Mouse (Mus musculus): ENCODE measurements at regions not wholly inside any gene's neighbourhood (a gene's known extent, or its start where the extent isn't known, plus 50 kb on each side); places are given as distances from the start of the nearest gene placed in this dataset.

GRCm38 (mm10) chr4:105525135-105525534 lies 264.5 kb upstream of the Gm12728 start:
- H3K36me3 ChIP-seq (ENCODE audit: control insufficient read depth, insufficient read depth) = no peaks in the 10 kb centered on the region

GRCm38 (mm10) chr4:105526755-105527154 lies 262.9 kb upstream of the Gm12728 start:
- Histone ChIP-seq H3ac (ENCODE audit: control insufficient read depth, insufficient read length) (no peak overlapping the region), H3K4me2 (ENCODE audit: low read depth) (no peak overlapping the region), H3K79me2 (ENCODE audit: control insufficient read depth, insufficient read depth) (no peaks in the 10 kb centered on the region), H3K4me3 (no peak overlapping the region), H3K36me3 (ENCODE audit: control insufficient read depth, insufficient read depth) (no peaks in the 10 kb centered on the region), H3K27me3 (ENCODE audit: control insufficient read depth, insufficient read depth, insufficient read length) (no peaks in the 10 kb centered on the region)
- TF ChIP-seq USF1 (IDR thresholded peaks at IDR 0.05; ENCODE audit: low read depth) = no peak
- TF ChIP-seq CEBPB (IDR thresholded peaks at IDR 0.05; ENCODE audit: insufficient read depth, poor library complexity, severe bottlenecking) = no peak
- TF ChIP-seq POLR2A (IDR thresholded peaks at IDR 0.05; ENCODE audit: insufficient read length, low read depth) = no peak

More at GRCm38 (mm10) chr4:105525135-105525534, 264.5 kb upstream of the Gm12728 start:
- no peak overlapping the region for H3K4me2 ChIP-seq (ENCODE audit: low read depth)
- H3K79me2 ChIP-seq (ENCODE audit: control insufficient read depth, insufficient read depth) = no peaks in the 10 kb centered on the region
- H3ac ChIP-seq (ENCODE audit: control insufficient read depth, insufficient read length) = no peak overlapping the region
- H3K27me3 ChIP-seq (ENCODE audit: control insufficient read depth, insufficient read depth, insufficient read length) = no peaks in the 10 kb centered on the region
- TF ChIP-seq E2F4 (IDR thresholded peaks at IDR 0.05; ENCODE audit: insufficient read depth) (no peak), CEBPB (IDR thresholded peaks at IDR 0.05; ENCODE audit: insufficient read depth, poor library complexity, severe bottlenecking) (no peak), TCF3 (IDR thresholded peaks at IDR 0.05; ENCODE audit: insufficient read length, low read depth) (no peak), MYOG (IDR thresholded peaks at IDR 0.05; ENCODE audit: control insufficient read depth in 1 of 3, insufficient read depth in 1 of 3, insufficient read length in 2 of 3, low read depth in 2 of 3) (no peak), MAX (IDR thresholded peaks at IDR 0.05; ENCODE audit: low read depth) (no peak), TCF12 (IDR thresholded peaks at IDR 0.05; ENCODE audit: insufficient read depth, poor library complexity, severe bottlenecking) (no peak), POLR2A (IDR thresholded peaks at IDR 0.05; ENCODE audit: insufficient read length, low read depth) (no peak), REST (IDR thresholded peaks at IDR 0.05; ENCODE audit: insufficient read depth, insufficient read length) (no peak), MYOD1 (IDR thresholded peaks at IDR 0.05; ENCODE audit: control insufficient read depth in 1 of 3, insufficient read length in 2 of 3, low read depth in 2 of 3) (no peak), SRF (IDR thresholded peaks at IDR 0.05; ENCODE audit: control insufficient read depth, insufficient read length, low read depth) (no peak), POLR2AphosphoS2 (IDR thresholded peaks at IDR 0.05; ENCODE audit: insufficient read length, low read depth) (no peak), USF1 (IDR thresholded peaks at IDR 0.05; ENCODE audit: low read depth) (no peak)
- no peak overlapping the region for H3K4me3 ChIP-seq

GRCm38 (mm10) chr4:105527316-105527715 lies 262.4 kb upstream of the Gm12728 start:
- TF ChIP-seq MYOD1 (IDR thresholded peaks at IDR 0.05; ENCODE audit: control insufficient read depth in 1 of 3, insufficient read length in 2 of 3, low read depth in 2 of 3) = no peak
- no peak for TF ChIP-seq MAX (IDR thresholded peaks at IDR 0.05; ENCODE audit: low read depth)
- TF ChIP-seq POLR2AphosphoS2 (IDR thresholded peaks at IDR 0.05; ENCODE audit: insufficient read length, low read depth) = no peak
- no peak for TF ChIP-seq POLR2A (IDR thresholded peaks at IDR 0.05; ENCODE audit: insufficient read length, low read depth)
- no peak for TF ChIP-seq REST (IDR thresholded peaks at IDR 0.05; ENCODE audit: insufficient read depth, insufficient read length)
- no peak for TF ChIP-seq USF1 (IDR thresholded peaks at IDR 0.05; ENCODE audit: low read depth)
- no peak for TF ChIP-seq MYOG (IDR thresholded peaks at IDR 0.05; ENCODE audit: control insufficient read depth in 1 of 3, insufficient read depth in 1 of 3, insufficient read length in 2 of 3, low read depth in 2 of 3)
- TF ChIP-seq TCF3 (IDR thresholded peaks at IDR 0.05; ENCODE audit: insufficient read length, low read depth) = no peak
- no peak for TF ChIP-seq SRF (IDR thresholded peaks at IDR 0.05; ENCODE audit: control insufficient read depth, insufficient read length, low read depth)
- no peak for TF ChIP-seq TCF12 (IDR thresholded peaks at IDR 0.05; ENCODE audit: insufficient read depth, poor library complexity, severe bottlenecking)
- no peak for TF ChIP-seq CEBPB (IDR thresholded peaks at IDR 0.05; ENCODE audit: insufficient read depth, poor library complexity, severe bottlenecking)
- TF ChIP-seq E2F4 (IDR thresholded peaks at IDR 0.05; ENCODE audit: insufficient read depth) = no peak
- H3K79me2 ChIP-seq (ENCODE audit: control insufficient read depth, insufficient read depth) = no peaks in the 10 kb centered on the region

GRCm38 (mm10) chr4:105531651-105532425 lies 257.8 kb upstream of the Gm12728 start:
- H3K27me3 ChIP-seq (ENCODE audit: control insufficient read depth, insufficient read depth, insufficient read length) = no peaks in the 10 kb centered on the region
- no peak overlapping the region for H3ac ChIP-seq (ENCODE audit: control insufficient read depth, insufficient read length)
- H3K36me3 ChIP-seq (ENCODE audit: control insufficient read depth, insufficient read depth) = no peaks in the 10 kb centered on the region
- TF ChIP-seq SRF (IDR thresholded peaks at IDR 0.05; ENCODE audit: control insufficient read depth, insufficient read length, low read depth) (no peak), MAX (IDR thresholded peaks at IDR 0.05; ENCODE audit: low read depth) (no peak), POLR2AphosphoS2 (IDR thresholded peaks at IDR 0.05; ENCODE audit: insufficient read length, low read depth) (no peak), MYOD1 (IDR thresholded peaks at IDR 0.05; ENCODE audit: control insufficient read depth in 1 of 3, insufficient read length in 2 of 3, low read depth in 2 of 3) (no peak), USF1 (IDR thresholded peaks at IDR 0.05; ENCODE audit: low read depth) (no peak), MYOG (IDR thresholded peaks at IDR 0.05; ENCODE audit: control insufficient read depth in 1 of 3, insufficient read depth in 1 of 3, insufficient read length in 2 of 3, low read depth in 2 of 3) (no peak), TCF3 (IDR thresholded peaks at IDR 0.05; ENCODE audit: insufficient read length, low read depth) (no peak), E2F4 (IDR thresholded peaks at IDR 0.05; ENCODE audit: insufficient read depth) (no peak), POLR2A (IDR thresholded peaks at IDR 0.05; ENCODE audit: insufficient read length, low read depth) (no peak), TCF12 (IDR thresholded peaks at IDR 0.05; ENCODE audit: insufficient read depth, poor library complexity, severe bottlenecking) (no peak), REST (IDR thresholded peaks at IDR 0.05; ENCODE audit: insufficient read depth, insufficient read length) (no peak), CEBPB (IDR thresholded peaks at IDR 0.05; ENCODE audit: insufficient read depth, poor library complexity, severe bottlenecking) (no peak)
- H3K79me2 ChIP-seq (ENCODE audit: control insufficient read depth, insufficient read depth) = no peaks in the 10 kb centered on the region
- H3K4me3 ChIP-seq = no peak overlapping the region
- H3K4me2 ChIP-seq (ENCODE audit: low read depth) = no peak overlapping the region

More at GRCm38 (mm10) chr4:105527316-105527715, 262.4 kb upstream of the Gm12728 start:
- Histone ChIP-seq H3K4me2 (ENCODE audit: low read depth) (no peak overlapping the region), H3K4me3 (no peak overlapping the region), H3K36me3 (ENCODE audit: control insufficient read depth, insufficient read depth) (no peaks in the 10 kb centered on the region), H3K27me3 (ENCODE audit: control insufficient read depth, insufficient read depth, insufficient read length) (no peaks in the 10 kb centered on the region), H3ac (ENCODE audit: control insufficient read depth, insufficient read length) (no peak overlapping the region)

Data from myocyte (in vitro differentiated cells).